Mouse (Mus musculus) intestine, postnatal 0 days (tissue): ENCODE data around the gene Mki67. TPM values are rescaled to one million over a fixed set of nuclear protein-coding genes. Genes with fewer than 3 reads are reported as not detected.

Experiments used
- ATAC-seq: fragments of 200-750 bp; cut with Nextera tagmentation; 2 replicates; pipeline ENCODE4 v1.8.0; 2017; ENCODE audit warnings: mild to moderate bottlenecking, moderate TSS enrichment, moderate library complexity
- H3K27ac ChIP-seq: fragments of 300-500 bp; sonication (generic); 2 replicates; pipeline ENCODE4 v1.5.1; 2014; ENCODE audit warnings: mild to moderate bottlenecking, low read depth, low read length, moderate library complexity
- H3K27me3 ChIP-seq: fragments of 300-500 bp; sonication (generic); replicated peaks from 2 replicates; pipeline ENCODE4 v1.6.1; 2014; ENCODE audit warnings: low read length, mixed read lengths; ENCODE audit not compliant: control insufficient read depth, insufficient read depth
- H3K36me3 ChIP-seq: fragments of 300-500 bp; sonication (generic); 2 replicates; pipeline ENCODE4 v1.6.1; 2014; ENCODE audit warnings: mild to moderate bottlenecking, moderate library complexity; ENCODE audit not compliant: control insufficient read depth, insufficient read depth
- H3K4me1 ChIP-seq: fragments of 300-500 bp; sonication (generic); replicated peaks from 2 replicates; pipeline ENCODE4 v1.6.1; 2014; ENCODE audit warnings: antibody characterized with exemption, low read length, mixed read lengths; ENCODE audit not compliant: control insufficient read depth, insufficient read depth
- H3K4me2 ChIP-seq: fragments of 300-500 bp; sonication (generic); replicated peaks from 2 replicates; pipeline ENCODE4 v1.6.1; 2014; ENCODE audit warnings: low read depth, mild to moderate bottlenecking, moderate library complexity
- H3K4me3 ChIP-seq: fragments of 300-500 bp; sonication (generic); 2 replicates; pipeline ENCODE4 v1.5.1; 2014; ENCODE audit warnings: low read depth, low read length
- H3K9ac ChIP-seq: fragments of 300-500 bp; sonication (generic); 2 replicates; pipeline ENCODE4 v1.6.1; 2014; ENCODE audit warnings: mild to moderate bottlenecking, low read depth, low read length
- H3K9me3 ChIP-seq: fragments of 300-500 bp; sonication (generic); 2 replicates; pipeline ENCODE4 v1.6.1; 2016; ENCODE audit warnings: mixed run types; ENCODE audit not compliant: control insufficient read depth
- CTCF ChIP-seq: sonication (generic); IDR thresholded peaks from 2 replicates; pipeline ENCODE4 v1.5.1; 2016; ENCODE audit warnings: low read depth, mild to moderate bottlenecking, control low read depth, antibody characterized with exemption, moderate library complexity
- WGBS: fragments of 180-500 bp; shearing (Covaris S2); extraction: QIAGEN DNeasy Blood & Tissue Kit; methylation state at CpG from one replicate; pipeline ENCODE4 v1.1.7; 2014; 5-methylcytosine and 5-hydroxymethylcytosine counted together
- polyA plus RNA-seq: library from polyadenylated mRNA; unstranded; fragments of >200 nt; fragmentation: Nextera tagmentation; extraction: Ambion mirVana; gene quantifications from 2 replicates; pipeline ENCODE4 v1.2.1, GENCODE M21; 2015

Mki67 gene
- polyA plus RNA-seq, 1 experiment from 2014 or later: 9.0 TPM

- no peaks in the 10 kb centered on the region for H3K27me3 ChIP-seq
- H3K4me2 ChIP-seq: no peak overlapping the region
- H3K36me3 ChIP-seq: peaks cover 7% of the 10 kb centered on the region; the same call in 1 of the 2 replicates
- H3K27ac ChIP-seq: no peak overlapping the region
- no peak for ATAC-seq
- no peak overlapping the region for H3K9ac ChIP-seq
- H3K9me3 ChIP-seq: no peaks in the 10 kb centered on the region
- no peaks in the 10 kb centered on the region for H3K4me1 ChIP-seq
- no peak for TF ChIP-seq CTCF
- no peak overlapping the region for H3K4me3 ChIP-seq
These were observed 55.8 kb downstream of the Mki67 start for GRCm38 (mm10) chr7:135660314-135660713.

GRCm38 (mm10) chr7:135659314-135659935, 56.7 kb downstream of the Mki67 start:
- TF ChIP-seq CTCF: no peak
- peaks cover 7% of the 10 kb centered on the region; the same call in 1 of the 2 replicates for H3K36me3 ChIP-seq
- no peak overlapping the region for H3K27ac ChIP-seq
- H3K4me3 ChIP-seq: no peak overlapping the region
- no peak for ATAC-seq
- H3K27me3 ChIP-seq: no peaks in the 10 kb centered on the region
- no peak overlapping the region for H3K4me2 ChIP-seq
- 78% methylated on average over 5 of the region's 5 CpGs for WGBS
- no peak overlapping the region for H3K9ac ChIP-seq
- no peaks in the 10 kb centered on the region for H3K9me3 ChIP-seq
- H3K4me1 ChIP-seq: no peaks in the 10 kb centered on the region

- no peaks in the 10 kb centered on the region for H3K4me1 ChIP-seq
- no peak overlapping the region for H3K4me3 ChIP-seq
- H3K4me2 ChIP-seq: no peak overlapping the region
- no peak overlapping the region for H3K27ac ChIP-seq
- 88% methylated on average over 7 of the region's 7 CpGs for WGBS
- peaks cover 7% of the 10 kb centered on the region; the same call in 1 of the 2 replicates for H3K36me3 ChIP-seq
- ATAC-seq: no peak
- H3K9ac ChIP-seq: no peak overlapping the region
- no peaks in the 10 kb centered on the region for H3K27me3 ChIP-seq
- TF ChIP-seq CTCF: no peak
- H3K9me3 ChIP-seq: no peaks in the 10 kb centered on the region
These were observed 58.0 kb downstream of the Mki67 start for GRCm38 (mm10) chr7:135658150-135658549.

- Histone ChIP-seq H3K9ac (no peak overlapping the region), H3K4me3 (no peak overlapping the region), H3K27ac (no peak overlapping the region), H3K27me3 (no peaks in the 10 kb centered on the region), H3K4me1 (no peaks in the 10 kb centered on the region), H3K36me3 (peaks cover 11% of the 10 kb centered on the region; the same call in 1 of the 2 replicates), H3K9me3 (no peaks in the 10 kb centered on the region), H3K4me2 (no peak overlapping the region)
- 65% methylated on average over 4 of the region's 4 CpGs for WGBS
- TF ChIP-seq CTCF: no peak
- no peak for ATAC-seq
These were observed 61.0 kb downstream of the Mki67 start for GRCm38 (mm10) chr7:135655113-135655512.

GRCm38 (mm10) chr7:135654288-135654687, 61.9 kb downstream of the Mki67 start:
- Histone ChIP-seq H3K9me3 (no peaks in the 10 kb centered on the region), H3K4me1 (no peaks in the 10 kb centered on the region), H3K9ac (no peak overlapping the region), H3K36me3 (peaks cover 11% of the 10 kb centered on the region; the same call in 1 of the 2 replicates), H3K27me3 (no peaks in the 10 kb centered on the region), H3K4me2 (no peak overlapping the region), H3K4me3 (no peak overlapping the region), H3K27ac (no peak overlapping the region)
- ATAC-seq: no peak
- 86% methylated on average over 6 of the region's 6 CpGs for WGBS
- TF ChIP-seq CTCF: no peak

GRCm38 (mm10) chr7:135653601-135654000, 62.6 kb downstream of the Mki67 start:
- Histone ChIP-seq H3K4me1 (no peaks in the 10 kb centered on the region), H3K27me3 (no peaks in the 10 kb centered on the region), H3K4me3 (no peak overlapping the region), H3K4me2 (no peak overlapping the region), H3K9ac (no peak overlapping the region), H3K27ac (no peak overlapping the region), H3K36me3 (peaks cover 11% of the 10 kb centered on the region; the same call in 1 of the 2 replicates), H3K9me3 (no peaks in the 10 kb centered on the region)
- no peak for TF ChIP-seq CTCF
- 85% methylated on average over 7 of the region's 7 CpGs for WGBS
- ATAC-seq: no peak
